Mouse (Mus musculus) midbrain, embryonic 11.5 days (tissue): ENCODE data around the gene Arnt2. TPM values are rescaled to one million over a fixed set of nuclear protein-coding genes. Genes with fewer than 3 reads are reported as not detected.
A peak's percentile ranks its signal among the peaks of the same experiment; 100 is the strongest.

Experiments used
- ATAC-seq: fragments of 200-750 bp; cut with Nextera tagmentation; 2 replicates; pipeline ENCODE4 v1.8.0; 2017; ENCODE audit warnings: moderate TSS enrichment, moderate library complexity; ENCODE audit not compliant: low FRiP score
- DNase-seq: peaks from one replicate; pipeline ENCODE4 v3.0.0; 2015; ENCODE audit warnings: low spot score; ENCODE audit errors: missing footprints
- H3K27ac ChIP-seq: fragments of 300-500 bp; sonication (generic); 2 replicates; pipeline ENCODE4 v1.5.1; 2014; ENCODE audit warnings: low read depth, low read length
- H3K27me3 ChIP-seq: fragments of 300-500 bp; sonication (generic); 2 replicates; pipeline ENCODE4 v1.6.1; 2014; ENCODE audit warnings: mild to moderate bottlenecking, low read length, moderate library complexity, mixed read lengths; ENCODE audit not compliant: control insufficient read depth, insufficient read depth
- H3K36me3 ChIP-seq: fragments of 300-500 bp; sonication (generic); 2 replicates; pipeline ENCODE4 v1.6.1; 2014; ENCODE audit warnings: mild to moderate bottlenecking, low read length, moderate library complexity, mixed read lengths; ENCODE audit not compliant: control insufficient read depth, insufficient read depth
- H3K4me1 ChIP-seq: fragments of 300-500 bp; sonication (generic); 2 replicates; pipeline ENCODE4 v1.6.1; 2014; ENCODE audit warnings: low read length; ENCODE audit not compliant: control insufficient read depth, insufficient read depth
- H3K4me2 ChIP-seq: fragments of 300-500 bp; sonication (generic); 2 replicates; pipeline ENCODE4 v1.6.1; 2014; ENCODE audit warnings: mild to moderate bottlenecking, moderate library complexity
- H3K4me3 ChIP-seq: fragments of 300-500 bp; sonication (generic); 2 replicates; pipeline ENCODE4 v1.5.1; 2014; ENCODE audit warnings: low read depth, low read length
- H3K9ac ChIP-seq: fragments of 300-500 bp; sonication (generic); 2 replicates; pipeline ENCODE4 v1.6.1; 2014; ENCODE audit warnings: low read length
- H3K9me3 ChIP-seq: fragments of 300-500 bp; sonication (generic); 2 replicates; pipeline ENCODE4 v1.6.1; 2016; ENCODE audit warnings: low read length; ENCODE audit not compliant: control insufficient read depth
- WGBS: fragments of 180-500 bp; shearing (Covaris S2); extraction: QIAGEN DNeasy Blood & Tissue Kit; methylation state at CpG from one replicate; pipeline ENCODE4 v1.1.7; 2014; 5-methylcytosine and 5-hydroxymethylcytosine counted together
- polyA plus RNA-seq: library from polyadenylated mRNA; unstranded; fragments of >200 nt; fragmentation: Nextera tagmentation; extraction: Ambion mirVana; gene quantifications from 2 replicates; pipeline ENCODE4 v1.2.1, GENCODE M21; 2014

The Arnt2 gene
- polyA plus RNA-seq, 1 experiment from 2014 or later, result 36.4 TPM

DNA sequence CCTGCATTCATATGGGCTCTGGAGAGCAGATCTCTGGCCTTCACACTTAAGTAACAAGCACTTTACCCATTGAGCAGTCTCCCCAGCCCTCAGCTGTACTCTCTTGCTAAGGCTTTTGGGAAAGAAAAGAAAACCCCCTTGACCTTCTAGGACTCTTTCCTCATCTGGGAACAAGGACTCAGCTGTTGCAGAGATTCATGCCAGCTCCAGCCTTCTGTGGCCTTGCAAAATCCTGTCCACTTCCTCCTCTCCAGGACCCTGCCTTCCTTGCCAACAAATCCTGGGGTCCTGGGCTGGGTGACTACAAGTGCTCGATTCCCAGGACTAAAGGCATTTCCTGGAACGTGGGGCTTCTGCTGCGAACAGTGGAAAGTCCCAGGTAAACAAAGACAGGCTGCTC lies 169.6 kb downstream of the Arnt2 start:
- DNase-seq, result no peak
- H3K27ac ChIP-seq, result no peak overlapping the region
- H3K36me3 ChIP-seq, result no peaks in the 10 kb centered on the region
- 86% methylated on average over 3 of the region's 3 CpGs for WGBS
- H3K4me2 ChIP-seq, result no peak overlapping the region
- no peaks in the 10 kb centered on the region for H3K4me1 ChIP-seq
- no peaks in the 10 kb centered on the region for H3K9me3 ChIP-seq
- no peak overlapping the region for H3K4me3 ChIP-seq
- no peak for ATAC-seq
- H3K27me3 ChIP-seq, result no peaks in the 10 kb centered on the region
- H3K9ac ChIP-seq, result no peak overlapping the region

GRCm38 (mm10) chr7:84237655-84238054 lies 172.3 kb downstream of the Arnt2 start:
- no peak overlapping the region for H3K4me2 ChIP-seq
- H3K9ac ChIP-seq, result no peak overlapping the region
- DNase-seq, result peak; percentile 23
- 82% methylated on average over 4 of the region's 4 CpGs for WGBS
- H3K27ac ChIP-seq, result no peak overlapping the region
- ATAC-seq, result no peak
- H3K9me3 ChIP-seq, result no peaks in the 10 kb centered on the region
- H3K4me3 ChIP-seq, result no peak overlapping the region
- no peaks in the 10 kb centered on the region for H3K36me3 ChIP-seq
- H3K4me1 ChIP-seq, result no peaks in the 10 kb centered on the region
- no peaks in the 10 kb centered on the region for H3K27me3 ChIP-seq

- Histone ChIP-seq H3K9me3 (no peaks in the 10 kb centered on the region), H3K4me1 (no peaks in the 10 kb centered on the region), H3K36me3 (no peaks in the 10 kb centered on the region), H3K4me3 (no peak overlapping the region), H3K4me2 (no peak overlapping the region), H3K9ac (no peak overlapping the region), H3K27ac (no peak overlapping the region), H3K27me3 (no peaks in the 10 kb centered on the region)
- ATAC-seq, result no peak
- WGBS, result 71% methylated on average over 4 of the region's 4 CpGs
- DNase-seq, result no peak
Observed at GRCm38 (mm10) chr7:84231396-84231795, 178.6 kb downstream of the Arnt2 start.

DNA sequence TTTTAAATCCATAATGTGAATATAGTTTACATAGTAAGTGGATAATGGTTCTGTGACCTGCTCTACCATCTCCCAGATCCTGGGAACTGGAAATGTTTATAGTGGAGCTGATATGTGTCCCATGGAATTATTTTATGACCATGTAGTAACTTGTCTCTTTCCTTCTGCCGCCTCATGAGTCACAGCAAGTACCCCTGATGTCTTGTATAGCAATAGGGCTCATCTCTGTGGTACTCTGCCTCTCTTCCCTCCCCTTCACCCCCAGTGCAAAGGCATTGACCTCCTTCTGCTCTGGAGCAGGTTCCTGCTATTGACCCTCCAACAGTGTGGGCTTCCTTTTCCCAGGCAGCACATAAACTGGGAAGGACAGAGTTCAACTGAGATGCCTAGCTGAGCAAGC lies 182.3 kb downstream of the Arnt2 start:
- Histone ChIP-seq H3K9me3 (no peaks in the 10 kb centered on the region), H3K36me3 (no peaks in the 10 kb centered on the region), H3K9ac (no peak overlapping the region), H3K4me2 (no peak overlapping the region), H3K27ac (no peak overlapping the region), H3K27me3 (no peaks in the 10 kb centered on the region), H3K4me1 (no peaks in the 10 kb centered on the region), H3K4me3 (no peak overlapping the region)
- 88% methylated on average over 1 of the region's 1 CpGs for whole genome bisulfite sequencing
- DNase-seq (no peak), ATAC-seq (no peak)

DNA sequence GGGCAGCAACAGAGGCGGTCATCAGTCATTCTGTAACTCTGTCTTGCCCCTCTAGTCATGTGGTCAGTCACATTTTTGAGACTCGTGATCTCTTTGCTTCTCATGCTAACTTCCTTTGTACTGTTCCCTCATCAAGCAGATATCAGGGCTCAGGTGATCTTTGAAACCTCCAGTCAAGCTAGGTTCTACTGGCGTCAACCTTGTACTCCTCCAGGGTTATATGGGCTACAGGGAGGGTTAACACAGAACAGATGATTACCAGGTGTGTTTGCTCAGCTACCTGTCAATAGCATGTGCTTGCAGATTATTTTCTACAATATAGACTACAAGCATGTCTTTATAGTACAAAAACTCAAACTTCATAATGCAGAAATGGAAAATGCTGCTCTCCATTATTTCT lies 183.1 kb downstream of the Arnt2 start:
- Histone ChIP-seq H3K9ac (no peak overlapping the region), H3K36me3 (no peaks in the 10 kb centered on the region), H3K4me2 (no peak overlapping the region), H3K27me3 (no peaks in the 10 kb centered on the region), H3K4me3 (no peak overlapping the region), H3K4me1 (no peaks in the 10 kb centered on the region), H3K27ac (no peak overlapping the region), H3K9me3 (no peaks in the 10 kb centered on the region)
- ATAC-seq (no peak), DNase-seq (no peak)
- 85% methylated on average over 3 of the region's 3 CpGs for WGBS

DNA sequence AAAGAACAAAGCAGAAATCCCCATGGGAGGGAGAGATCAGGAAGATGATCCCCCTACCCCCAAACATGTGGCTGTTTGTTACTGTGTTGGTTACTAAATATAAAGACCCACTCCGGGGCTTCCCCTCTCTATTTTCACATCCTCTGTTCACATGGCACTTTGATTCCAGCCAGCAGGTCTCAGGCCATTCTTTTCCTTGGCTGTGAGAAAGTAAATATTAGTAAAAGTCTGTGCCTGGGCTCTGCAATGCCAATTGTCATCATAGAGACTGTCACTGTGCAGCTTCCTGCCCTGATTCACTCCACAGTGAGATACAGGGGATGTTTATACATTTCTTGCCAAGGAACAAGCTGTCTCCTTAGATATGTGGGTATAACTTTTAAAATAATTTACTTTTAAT lies 197.9 kb downstream of the Arnt2 start:
- H3K27ac ChIP-seq, result no peak overlapping the region
- WGBS, result 65% methylated on average over 1 of the region's 1 CpGs
- no peaks in the 10 kb centered on the region for H3K27me3 ChIP-seq
- DNase-seq (no peak), ATAC-seq (no peak)
- no peak overlapping the region for H3K4me2 ChIP-seq
- H3K9me3 ChIP-seq, result no peaks in the 10 kb centered on the region
- H3K9ac ChIP-seq, result no peak overlapping the region
- H3K4me3 ChIP-seq, result no peak overlapping the region
- H3K36me3 ChIP-seq, result no peaks in the 10 kb centered on the region
- no peaks in the 10 kb centered on the region for H3K4me1 ChIP-seq

GRCm38 (mm10) chr7:84210585-84211291 lies 199.2 kb downstream of the Arnt2 start:
- Histone ChIP-seq H3K36me3 (no peaks in the 10 kb centered on the region), H3K27me3 (no peaks in the 10 kb centered on the region), H3K9ac (no peak overlapping the region), H3K4me1 (no peaks in the 10 kb centered on the region), H3K9me3 (no peaks in the 10 kb centered on the region), H3K4me3 (no peak overlapping the region), H3K4me2 (no peak overlapping the region), H3K27ac (no peak overlapping the region)
- 79% methylated on average over 10 of the region's 10 CpGs for WGBS
- DNase-seq (no peak), ATAC-seq (no peak)

DNA sequence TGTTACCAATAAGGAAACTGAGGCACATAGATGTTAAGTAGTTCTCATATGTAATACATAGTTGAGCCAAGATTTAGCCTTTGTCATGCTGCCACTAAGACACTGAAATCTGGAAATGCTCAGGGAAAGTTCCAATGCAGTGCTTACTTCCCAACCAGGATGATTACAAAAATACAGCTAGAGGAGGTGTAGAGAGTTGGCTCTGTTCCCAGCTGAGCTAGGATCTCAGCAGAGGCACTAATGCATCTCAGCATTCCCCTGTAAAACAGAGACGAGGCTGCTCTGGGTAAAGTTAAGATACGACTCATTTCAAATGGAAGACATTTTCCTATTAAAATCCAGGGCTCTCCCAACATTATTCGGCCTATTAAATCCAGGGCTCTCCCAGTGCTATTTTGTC lies 206.0 kb downstream of the Arnt2 start:
- no peaks in the 10 kb centered on the region for H3K9me3 ChIP-seq
- H3K4me2 ChIP-seq, result no peak overlapping the region
- no peaks in the 10 kb centered on the region; the same call in 1 of the 2 replicates for H3K27me3 ChIP-seq
- 85% methylated on average over 3 of the region's 3 CpGs for WGBS
- no peaks in the 10 kb centered on the region for H3K4me1 ChIP-seq
- H3K36me3 ChIP-seq, result no peaks in the 10 kb centered on the region
- H3K4me3 ChIP-seq, result no peak overlapping the region
- H3K9ac ChIP-seq, result no peak overlapping the region
- H3K27ac ChIP-seq, result no peak overlapping the region
- DNase-seq (no peak), ATAC-seq (no peak)

DNA sequence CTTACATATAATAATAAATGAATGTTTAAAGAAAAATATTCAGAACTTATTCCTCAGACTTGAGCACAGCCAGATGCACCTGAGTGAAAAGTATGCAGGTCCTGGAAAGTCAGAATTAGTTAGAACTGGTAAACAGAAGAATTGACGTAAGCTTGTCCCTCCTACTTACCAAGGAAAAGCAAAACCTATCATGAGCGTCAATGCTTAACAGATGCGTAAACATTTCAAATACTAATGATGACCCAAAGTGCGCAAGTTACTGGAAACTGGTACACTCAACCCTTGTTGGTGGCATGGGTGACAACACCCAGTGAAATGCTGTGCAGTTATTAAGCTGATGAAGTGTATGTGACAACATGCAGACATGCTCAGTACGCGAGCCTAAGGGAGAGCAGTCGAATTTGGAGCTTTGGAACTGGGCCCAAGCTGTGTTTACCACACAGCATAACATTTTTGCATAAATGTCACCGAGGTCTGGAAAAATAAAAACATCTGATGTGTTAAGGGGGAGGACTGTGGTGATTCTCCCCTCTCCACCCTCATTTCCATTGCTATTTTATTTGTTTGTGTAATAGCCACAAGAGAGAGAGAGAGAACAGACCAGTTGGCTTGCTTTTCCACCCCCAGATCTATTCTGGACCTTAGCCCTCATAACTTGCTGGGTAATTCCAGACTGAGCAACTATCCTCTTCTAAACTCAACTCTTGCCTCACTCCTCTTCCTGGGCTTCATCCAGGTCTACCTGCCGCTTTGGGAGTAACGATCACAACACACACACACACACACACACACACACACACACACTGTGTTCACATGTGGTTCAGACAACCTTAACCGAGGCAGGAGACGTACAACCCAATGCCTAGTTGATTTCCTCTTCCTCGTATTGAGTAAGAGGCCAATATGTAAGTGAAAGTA lies 208.6 kb downstream of the Arnt2 start:
- Histone ChIP-seq H3K27me3 (no peaks in the 10 kb centered on the region; the same call in 1 of the 2 replicates), H3K9ac (no peak overlapping the region), H3K27ac (no peak overlapping the region), H3K9me3 (no peaks in the 10 kb centered on the region), H3K36me3 (no peaks in the 10 kb centered on the region), H3K4me2 (no peak overlapping the region), H3K4me1 (no peaks in the 10 kb centered on the region), H3K4me3 (no peak overlapping the region)
- DNase-seq, result no peak
- no peak for ATAC-seq
- 89% methylated on average over 13 of the region's 13 CpGs for WGBS
